Mouse (Mus musculus): ENCODE results near the gene Alyref. TPM values are rescaled to one million over a fixed set of nuclear protein-coding genes. Genes with fewer than 3 reads are reported as not detected.
A peak's percentile ranks its signal among the peaks of the same experiment; 100 is the strongest.

The Alyref gene
- polyA plus RNA-seq, 1 experiment, result 56.7 TPM

DNA sequence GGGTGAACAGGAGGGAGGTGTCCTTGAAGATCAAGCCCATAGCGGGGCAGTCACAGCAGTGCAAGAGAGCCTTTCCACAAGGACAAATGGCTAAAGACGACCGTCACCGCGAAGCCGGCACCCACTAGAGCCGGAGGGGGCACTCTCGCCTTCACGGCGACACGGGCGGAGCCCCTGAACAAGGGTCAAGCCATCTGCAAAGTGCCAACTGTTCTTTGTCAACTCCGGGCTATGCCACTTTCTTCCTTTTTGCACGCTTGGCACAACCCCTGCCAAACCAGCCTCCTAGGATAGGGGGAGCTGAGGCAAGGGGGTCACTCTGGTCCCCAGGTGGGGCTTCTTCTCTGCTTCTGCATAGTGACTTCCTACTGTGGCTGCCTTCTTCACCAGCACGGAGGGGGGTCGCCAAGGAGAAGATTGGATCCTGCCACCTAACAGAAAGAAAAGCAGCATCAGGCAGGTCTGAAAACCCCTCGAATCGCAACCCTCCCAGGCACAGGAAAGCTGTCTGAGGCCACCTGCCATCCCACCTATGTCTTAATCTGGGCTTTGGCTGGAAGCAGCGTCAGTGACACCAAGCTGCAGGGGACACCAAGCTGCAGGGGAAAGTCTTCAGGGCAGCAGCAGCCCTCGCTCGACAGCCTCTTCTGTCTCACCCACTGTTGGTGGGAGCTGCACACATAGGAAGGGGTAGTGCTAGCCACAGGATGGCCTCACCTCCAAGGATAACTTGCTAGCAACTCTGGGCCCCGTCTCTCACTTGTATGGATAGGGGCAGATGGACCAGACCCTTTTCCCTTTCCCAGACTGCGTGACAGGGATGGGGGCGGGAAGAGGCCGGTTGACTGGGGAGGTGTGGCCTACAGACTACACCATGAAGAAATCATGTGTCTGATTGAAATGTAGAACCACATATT lies 20.7 kb upstream of the Alyref start:
- no peaks in the 10 kb centered on the region for H3K9me3 ChIP-seq (ENCODE audit: control insufficient read depth, low read length)
- TF ChIP-seq GATA1 (IDR thresholded peaks at IDR 0.05; ENCODE audit: low read length) (no peak), TAL1 (IDR thresholded peaks at IDR 0.05; ENCODE audit: low read length) (no peak)
- peaks cover 64% of the 10 kb centered on the region for H3K4me1 ChIP-seq (ENCODE audit: control insufficient read depth)
- H3K27me3 ChIP-seq (ENCODE audit: control insufficient read depth), result no peaks in the 10 kb centered on the region
- peak overlapping the region; percentile 81 for H3K4me3 ChIP-seq (replicated peaks)
- peaks cover 87% of the 10 kb centered on the region for H3K36me3 ChIP-seq (ENCODE audit: control insufficient read depth)

DNA sequence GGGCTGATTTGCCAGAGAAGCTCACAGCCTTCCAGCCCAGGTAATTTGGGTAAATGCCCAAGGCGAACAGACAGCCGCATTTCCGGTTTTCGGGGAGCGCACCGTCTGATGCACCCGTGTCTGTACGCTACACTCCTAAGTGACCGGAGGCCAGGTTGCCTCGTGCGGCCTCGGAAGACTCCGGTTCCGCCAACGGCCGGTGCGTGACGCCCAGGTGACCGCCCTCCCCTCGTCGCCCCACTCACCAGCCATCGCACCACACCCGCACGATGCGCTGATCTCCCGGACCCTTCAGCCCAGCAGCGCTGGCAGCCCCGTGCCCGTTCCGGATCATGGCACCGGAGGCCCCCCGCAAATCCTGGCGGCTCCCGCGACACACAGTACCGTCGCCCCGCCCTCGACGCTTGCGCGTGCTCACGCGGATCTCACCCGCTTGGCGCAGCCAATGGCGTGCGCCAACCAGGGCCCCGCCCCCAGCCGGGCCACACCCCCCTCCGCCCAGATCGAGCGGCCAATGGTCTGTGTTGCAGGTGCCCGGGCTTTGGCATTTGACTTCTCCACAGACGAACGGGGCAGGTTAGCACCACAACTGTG lies 19.5 kb upstream of the Alyref start, which contains the start of gene Pcyt2:
Gene Pcyt2 (minus strand): TSS at position 418 of the 594 bp plus-strand sequence.
- TF ChIP-seq TAL1 (IDR thresholded peaks at IDR 0.05; ENCODE audit: low read length), result no peak
- no peak for TF ChIP-seq GATA1 (IDR thresholded peaks at IDR 0.05; ENCODE audit: low read length)
- Histone ChIP-seq H3K36me3 (ENCODE audit: control insufficient read depth) (peaks cover 87% of the 10 kb centered on the region), H3K4me1 (ENCODE audit: control insufficient read depth) (peaks cover 57% of the 10 kb centered on the region)

DNA sequence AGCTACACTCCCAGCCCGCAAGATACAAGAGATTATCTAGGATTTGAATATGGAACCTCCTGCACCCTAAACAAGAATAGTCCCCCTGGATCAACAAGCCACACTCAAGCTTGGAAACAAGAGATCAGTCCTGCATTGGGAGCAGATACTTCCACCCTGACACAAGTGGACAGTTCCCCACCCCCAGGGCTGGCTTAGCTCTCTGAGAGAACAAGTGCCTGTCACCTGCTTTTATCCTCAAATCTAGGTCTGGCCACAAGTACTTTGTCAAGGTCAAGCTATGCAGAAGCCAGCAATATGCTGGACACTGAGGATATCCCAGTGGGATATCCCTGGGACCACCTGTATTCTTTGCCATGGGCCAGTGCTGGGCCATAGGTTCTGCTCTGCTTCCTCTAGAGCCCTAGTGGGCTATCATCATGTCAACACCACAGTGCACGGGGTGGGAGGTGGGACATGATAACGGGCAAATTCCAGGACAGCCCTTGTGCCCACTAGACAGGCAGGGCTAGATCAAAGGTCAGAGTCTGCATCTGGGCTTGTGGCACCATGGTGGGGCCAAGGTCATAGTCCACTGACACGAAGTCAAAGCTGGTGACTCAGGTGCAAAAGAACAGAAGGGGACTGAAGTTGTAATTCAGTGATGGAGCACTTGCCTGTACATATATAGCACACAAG lies 18.6 kb upstream of the Alyref start:
- H3K4me1 ChIP-seq (ENCODE audit: control insufficient read depth), result peaks cover 51% of the 10 kb centered on the region
- peaks cover 87% of the 10 kb centered on the region for H3K36me3 ChIP-seq (ENCODE audit: control insufficient read depth)
- peak overlapping the region; percentile 81 for H3K4me3 ChIP-seq (replicated peaks)
- H3K9me3 ChIP-seq (ENCODE audit: control insufficient read depth, low read length), result no peaks in the 10 kb centered on the region
- H3K27me3 ChIP-seq (ENCODE audit: control insufficient read depth), result no peaks in the 10 kb centered on the region
- no peak for TF ChIP-seq GATA1 (IDR thresholded peaks at IDR 0.05; ENCODE audit: low read length)
- no peak for TF ChIP-seq TAL1 (IDR thresholded peaks at IDR 0.05; ENCODE audit: low read length)

More for the DNA sequence above, 19.5 kb upstream of the Alyref start, which contains the start of gene Pcyt2:
- Histone ChIP-seq H3K4me3 (replicated peaks) (peak within 1 kb of the TSS; percentile 81), H3K27me3 (ENCODE audit: control insufficient read depth) (no peaks in the 10 kb centered on the region), H3K9me3 (ENCODE audit: control insufficient read depth, low read length) (no peaks in the 10 kb centered on the region)

DNA sequence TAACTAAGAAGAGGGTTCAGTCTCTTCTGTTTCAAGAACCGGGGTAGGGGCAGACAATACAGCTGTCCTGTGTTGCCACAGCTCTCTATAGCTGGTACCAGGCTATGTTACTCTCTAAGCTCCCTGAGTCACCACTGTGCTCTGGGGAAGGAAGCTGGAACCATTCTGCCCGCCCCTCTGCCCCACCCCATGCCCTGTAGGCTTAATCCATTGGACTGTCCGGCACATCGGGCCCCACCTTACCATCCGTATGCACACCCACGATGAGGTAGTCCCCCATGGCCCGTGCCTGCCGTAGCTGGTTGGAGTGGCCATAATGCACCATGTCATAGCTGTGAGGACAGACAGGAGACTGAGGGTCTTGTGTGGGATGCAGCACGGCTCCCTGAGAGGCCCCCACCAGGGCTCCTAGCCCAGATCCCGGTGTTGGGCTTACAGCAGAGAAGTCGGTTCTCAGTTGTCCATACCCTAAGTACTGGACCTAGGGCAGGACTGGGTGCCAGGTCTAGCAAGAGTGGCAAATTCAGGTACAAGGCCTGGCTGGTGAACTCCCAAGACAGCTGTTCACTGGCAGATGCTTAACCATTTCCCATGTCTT lies 17.5 kb upstream of the Alyref start:
- H3K4me1 ChIP-seq (ENCODE audit: control insufficient read depth), result peaks cover 52% of the 10 kb centered on the region

DNA sequence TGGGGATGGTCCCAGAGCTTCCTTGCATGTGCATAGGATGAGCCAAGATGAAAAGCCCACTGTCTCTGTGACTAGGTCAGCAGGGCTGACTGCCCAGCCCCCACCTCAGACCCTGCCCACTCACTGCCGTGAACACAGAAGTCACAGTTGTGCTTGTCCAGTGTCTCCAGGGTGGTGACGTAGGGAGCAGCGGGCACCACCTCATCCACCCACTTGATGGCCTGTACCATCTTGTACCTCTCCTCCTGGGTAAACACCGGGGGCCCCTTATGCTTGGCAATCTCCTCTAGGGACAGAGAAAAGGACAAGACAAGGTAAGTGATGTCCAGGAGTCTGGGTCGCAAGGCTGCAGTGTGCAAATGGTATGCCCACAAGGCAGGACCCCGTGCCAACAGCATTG lies 17.0 kb upstream of the Alyref start:
- H3K4me1 ChIP-seq (ENCODE audit: control insufficient read depth), result peaks cover 52% of the 10 kb centered on the region
- H3K27me3 ChIP-seq (ENCODE audit: control insufficient read depth), result no peaks in the 10 kb centered on the region
- H3K36me3 ChIP-seq (ENCODE audit: control insufficient read depth), result peaks cover 87% of the 10 kb centered on the region
- H3K4me3 ChIP-seq (replicated peaks), result no peak overlapping the region
- H3K9me3 ChIP-seq (ENCODE audit: control insufficient read depth, low read length), result no peaks in the 10 kb centered on the region
- TF ChIP-seq TAL1 (IDR thresholded peaks at IDR 0.05; ENCODE audit: low read length) (no peak), GATA1 (IDR thresholded peaks at IDR 0.05; ENCODE audit: low read length) (no peak)

More for the DNA sequence above, 17.5 kb upstream of the Alyref start:
- Histone ChIP-seq H3K9me3 (ENCODE audit: control insufficient read depth, low read length) (no peaks in the 10 kb centered on the region), H3K4me3 (replicated peaks) (peak overlapping the region; percentile 3), H3K36me3 (ENCODE audit: control insufficient read depth) (peaks cover 87% of the 10 kb centered on the region), H3K27me3 (ENCODE audit: control insufficient read depth) (no peaks in the 10 kb centered on the region)
- TF ChIP-seq GATA1 (IDR thresholded peaks at IDR 0.05; ENCODE audit: low read length), result no peak
- TF ChIP-seq TAL1 (IDR thresholded peaks at IDR 0.05; ENCODE audit: low read length), result no peak

DNA sequence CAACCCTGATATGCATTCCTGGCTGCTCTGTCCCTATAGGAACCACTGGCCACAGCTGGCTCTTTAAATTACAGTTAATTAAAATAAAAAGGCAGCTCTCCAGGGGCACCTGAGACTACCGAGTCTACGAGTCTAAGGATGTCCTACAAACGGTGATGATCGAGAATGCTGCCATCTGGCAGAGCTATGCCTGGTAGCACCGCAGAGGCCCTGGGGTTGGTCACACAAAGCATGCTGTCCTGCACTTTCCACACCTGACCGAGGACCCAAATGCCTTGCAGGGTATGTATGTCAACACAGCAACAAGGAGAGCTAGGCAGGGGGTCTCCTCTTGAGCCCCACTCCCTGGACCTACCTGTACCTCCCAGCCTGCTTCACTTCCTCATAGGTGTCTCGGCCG lies 15.8 kb upstream of the Alyref start:
- peaks cover 56% of the 10 kb centered on the region for H3K4me1 ChIP-seq (ENCODE audit: control insufficient read depth)
- TF ChIP-seq TAL1 (IDR thresholded peaks at IDR 0.05; ENCODE audit: low read length) (no peak), GATA1 (IDR thresholded peaks at IDR 0.05; ENCODE audit: low read length) (no peak)
- peaks cover 2% of the 10 kb centered on the region for H3K27me3 ChIP-seq (ENCODE audit: control insufficient read depth)
- no peaks in the 10 kb centered on the region for H3K9me3 ChIP-seq (ENCODE audit: control insufficient read depth, low read length)
- peaks cover 84% of the 10 kb centered on the region for H3K36me3 ChIP-seq (ENCODE audit: control insufficient read depth)
- no peak overlapping the region for H3K4me3 ChIP-seq (replicated peaks)

DNA sequence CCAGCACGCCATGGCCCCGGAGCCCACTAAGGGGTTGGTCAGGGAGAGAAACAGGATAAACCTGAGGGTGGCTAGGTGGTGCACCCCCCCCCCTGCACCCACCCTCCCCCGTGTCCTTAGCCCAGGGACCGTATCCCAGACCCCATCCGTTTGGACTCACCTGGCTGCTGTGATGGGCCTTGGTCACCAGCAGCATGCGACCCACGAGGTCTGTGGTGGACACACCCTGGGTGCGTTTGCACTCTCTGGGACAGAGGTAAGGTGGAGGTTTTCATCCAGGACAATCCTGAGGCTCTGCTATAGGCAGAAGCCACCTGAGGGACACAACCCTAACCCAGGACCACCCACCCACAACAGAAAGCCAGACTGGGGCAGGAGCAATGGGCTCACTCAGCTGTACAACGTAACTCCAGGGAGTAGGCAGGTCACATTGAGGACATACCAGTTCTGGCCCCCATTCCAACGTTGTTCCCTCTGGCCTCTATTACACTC lies 15.4 kb upstream of the Alyref start:
- Histone ChIP-seq H3K9me3 (ENCODE audit: control insufficient read depth, low read length) (no peaks in the 10 kb centered on the region), H3K4me3 (replicated peaks) (no peak overlapping the region), H3K27me3 (ENCODE audit: control insufficient read depth) (peaks cover 7% of the 10 kb centered on the region), H3K36me3 (ENCODE audit: control insufficient read depth) (peaks cover 79% of the 10 kb centered on the region), H3K4me1 (ENCODE audit: control insufficient read depth) (peaks cover 56% of the 10 kb centered on the region)
- TF ChIP-seq TAL1 (IDR thresholded peaks at IDR 0.05; ENCODE audit: low read length), result no peak
- no peak for TF ChIP-seq GATA1 (IDR thresholded peaks at IDR 0.05; ENCODE audit: low read length)

DNA sequence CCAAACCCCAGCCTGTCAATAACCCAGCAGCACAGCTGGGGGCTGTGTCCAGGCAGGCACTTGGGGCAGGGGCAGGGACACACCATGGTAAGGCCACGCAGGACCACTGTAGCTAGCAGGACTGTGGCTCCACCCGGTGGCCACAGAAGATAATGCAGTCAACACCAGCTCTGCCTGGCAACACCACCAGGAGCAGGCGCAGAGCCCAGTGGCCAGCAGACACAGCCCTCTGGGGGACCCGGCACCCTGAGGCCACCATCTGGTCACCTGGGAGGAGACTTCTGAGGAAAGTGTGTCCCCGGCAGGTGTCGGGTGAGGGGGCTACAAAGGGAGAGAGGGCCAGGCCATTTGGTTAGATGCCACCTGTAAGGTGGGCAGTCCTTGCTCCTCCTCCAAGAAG lies 14.6 kb upstream of the Alyref start:
- Histone ChIP-seq H3K9me3 (ENCODE audit: control insufficient read depth, low read length) (no peaks in the 10 kb centered on the region), H3K4me3 (replicated peaks) (no peak overlapping the region), H3K4me1 (ENCODE audit: control insufficient read depth) (peaks cover 54% of the 10 kb centered on the region), H3K36me3 (ENCODE audit: control insufficient read depth) (peaks cover 76% of the 10 kb centered on the region), H3K27me3 (ENCODE audit: control insufficient read depth) (peaks cover 14% of the 10 kb centered on the region)
- TF ChIP-seq GATA1 (IDR thresholded peaks at IDR 0.05; ENCODE audit: low read length) (no peak), TAL1 (IDR thresholded peaks at IDR 0.05; ENCODE audit: low read length) (no peak)

Measured in erythroblast, embryonic 14.5 days (primary cell).